Mouse (Mus musculus) cerebellum, adult (tissue): ENCODE results near the gene Trpm4.

Experiments used
- ATAC-seq: cut with Nextera tagmentation; 2 replicates; pipeline ENCODE4 v1.9.2; 2017; ENCODE audit warnings: mild to moderate bottlenecking, moderate library complexity, mixed read lengths; ENCODE audit not compliant: insufficient number of reproducible peaks, low FRiP score, low TSS enrichment

The Trpm4 gene

DNA sequence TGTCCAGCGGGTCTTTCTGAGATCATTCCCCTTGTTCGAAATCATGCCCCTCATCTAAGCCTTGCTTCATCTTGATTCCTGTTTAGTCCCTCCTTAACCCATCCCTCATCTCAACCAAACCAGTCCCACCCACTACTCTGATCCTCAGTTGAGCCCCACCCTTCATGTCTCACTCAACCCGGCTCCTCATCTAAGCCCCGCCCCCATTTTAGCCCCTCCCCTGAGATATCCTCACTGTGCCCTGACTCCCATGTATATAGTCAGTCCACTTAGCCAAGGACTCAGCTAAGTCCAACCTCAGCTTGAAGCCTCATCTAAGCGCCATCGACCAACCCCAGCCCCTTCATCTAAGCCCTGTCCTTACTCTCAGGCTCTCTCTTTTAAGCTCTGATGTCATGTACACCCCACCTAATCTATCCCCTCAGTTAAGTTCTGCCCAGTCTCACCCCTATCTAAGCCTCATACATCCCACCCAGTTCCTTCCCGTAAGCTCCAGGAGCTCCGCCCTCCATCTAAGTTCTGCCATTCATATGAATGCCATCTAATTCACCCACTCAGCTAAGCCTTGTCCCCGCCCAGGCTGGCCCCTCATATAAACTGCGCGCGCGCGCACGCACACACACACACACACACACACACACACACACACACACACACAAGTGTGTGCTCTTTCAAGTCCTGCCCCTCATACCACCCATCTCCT is 21.9 kb upstream of the Trpm4 start:
- ATAC-seq: no peak

- no peak for ATAC-seq
Observed at GRCm38 (mm10) chr7:45353041-45353440, 19.5 kb upstream of the Trpm4 start.

DNA sequence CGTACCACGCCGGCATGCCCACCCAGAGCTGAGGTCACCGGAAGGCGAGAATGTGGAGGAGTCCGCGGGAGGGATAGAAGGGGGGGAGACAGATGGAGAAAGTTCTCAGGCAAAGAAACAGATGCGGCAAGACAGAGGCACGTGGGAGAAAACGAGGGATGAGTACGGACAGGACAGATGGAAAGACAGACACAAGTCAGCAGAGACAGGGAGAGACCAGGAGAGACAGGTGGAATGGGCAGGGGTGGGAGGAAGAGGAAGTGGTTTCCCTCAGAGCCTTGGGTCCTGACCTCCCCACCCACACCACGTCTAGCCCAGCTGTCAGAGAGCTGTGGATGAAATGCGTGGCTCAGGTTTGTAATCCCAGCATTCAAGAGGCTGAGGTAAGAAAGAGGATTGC is 13.3 kb upstream of the Trpm4 start:
- ATAC-seq: no peak

DNA sequence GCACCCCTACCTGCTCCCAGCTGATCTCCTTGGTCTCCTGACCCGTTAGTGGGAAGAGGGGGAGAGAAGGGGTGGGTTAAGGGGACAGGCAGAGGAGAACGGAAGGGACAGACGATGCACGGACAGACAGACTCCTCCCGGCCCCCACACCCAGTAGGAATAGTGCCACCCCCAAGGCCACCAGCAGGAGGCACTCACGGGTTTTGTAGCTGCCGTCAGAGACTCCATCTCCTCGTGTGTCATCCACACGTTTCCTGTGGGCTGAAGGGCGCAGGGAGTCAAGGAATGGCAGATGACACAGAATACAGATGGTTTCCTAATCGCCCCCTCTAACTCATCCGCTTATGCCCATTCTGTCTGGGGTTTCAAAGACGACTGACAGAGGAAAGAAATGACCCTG is 10.0 kb upstream of the Trpm4 start:
- no peak for ATAC-seq

GRCm38 (mm10) chr7:45342081-45342480 is 8.5 kb upstream of the Trpm4 start:
- no peak for ATAC-seq

DNA sequence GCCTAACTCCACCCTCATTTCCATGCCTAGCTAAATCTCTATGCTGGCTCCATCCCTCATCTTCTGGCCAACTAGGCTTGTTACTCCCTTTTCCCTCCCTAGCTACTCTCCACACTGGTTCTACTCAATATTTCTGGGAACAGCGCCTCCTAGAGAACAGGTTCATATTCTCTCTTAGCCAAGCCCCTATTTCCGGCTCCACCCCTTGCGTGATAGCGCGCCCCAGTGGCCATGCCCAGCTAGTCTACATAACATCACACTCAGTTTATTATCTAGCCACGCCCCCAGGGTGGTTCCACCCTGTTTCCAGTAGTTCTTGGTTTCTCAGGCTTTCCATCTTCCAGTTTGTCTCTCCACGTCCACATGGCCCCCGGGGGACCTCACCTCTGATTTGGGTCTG is 7.7 kb upstream of the Trpm4 start:
- ATAC-seq: 0 out of 2 replicates have a peak, but pooled peaks have one; percentile 17

GRCm38 (mm10) chr7:45340669-45341068 is 7.1 kb upstream of the Trpm4 start:
- no peak for ATAC-seq

DNA sequence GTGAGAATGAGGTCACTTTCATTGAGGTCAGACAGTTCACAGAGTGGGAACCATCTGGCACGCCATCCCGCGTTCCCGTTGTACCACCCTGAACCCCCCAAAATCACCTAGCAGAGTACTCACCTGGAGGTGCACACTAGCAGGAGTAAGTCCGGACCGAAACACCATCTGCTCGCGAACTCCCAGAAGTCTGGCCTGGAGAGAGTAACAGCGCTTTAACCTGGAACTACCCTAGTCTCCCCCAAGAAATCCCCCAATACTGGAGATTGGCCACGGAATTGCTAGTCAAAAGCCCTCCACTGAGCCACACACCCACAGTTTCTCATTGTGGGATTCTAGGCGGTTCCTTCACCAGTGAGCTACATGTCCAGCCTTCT is 6.5 kb upstream of the Trpm4 start:
- no peak for ATAC-seq

DNA sequence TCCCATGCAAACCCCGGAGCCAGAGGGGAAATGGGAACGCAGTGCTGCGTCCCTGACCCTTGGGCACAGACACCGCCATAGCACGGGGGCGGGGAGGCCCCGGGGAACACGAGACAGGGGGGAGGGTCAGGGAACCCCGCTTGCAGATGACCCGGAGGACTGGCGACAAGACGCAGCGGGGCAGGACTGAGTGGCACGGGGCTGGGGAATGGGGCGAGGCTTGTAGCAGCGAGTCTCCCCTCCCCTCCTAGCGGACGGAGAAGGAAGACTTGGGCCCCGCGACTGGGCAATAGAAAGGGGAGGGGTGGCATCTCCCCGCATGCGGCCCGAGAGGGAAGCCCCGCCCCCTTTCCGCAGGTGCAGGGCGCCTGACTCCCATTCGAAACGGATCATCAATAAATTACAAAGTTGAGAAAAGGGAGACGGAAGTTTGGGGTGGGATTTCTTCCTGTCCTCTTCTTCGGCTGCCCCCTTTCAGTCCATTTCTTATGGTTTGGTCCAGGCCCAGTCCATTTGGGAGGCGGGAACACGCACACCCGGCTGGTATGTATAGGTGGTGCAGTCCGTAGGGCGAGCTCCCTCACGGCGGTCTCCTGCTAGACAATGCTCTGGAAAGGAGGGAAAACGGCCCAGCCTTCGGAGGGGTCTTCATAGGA is 6.0 kb upstream of the Trpm4 start:
- ATAC-seq: peak; percentile 59; the same call in 1 of the 2 replicates

GRCm38 (mm10) chr7:45338161-45338911 is 4.8 kb upstream of the Trpm4 start:
- ATAC-seq: no peak

GRCm38 (mm10) chr7:45337469-45337868 is 3.9 kb upstream of the Trpm4 start:
- ATAC-seq: no peak

DNA sequence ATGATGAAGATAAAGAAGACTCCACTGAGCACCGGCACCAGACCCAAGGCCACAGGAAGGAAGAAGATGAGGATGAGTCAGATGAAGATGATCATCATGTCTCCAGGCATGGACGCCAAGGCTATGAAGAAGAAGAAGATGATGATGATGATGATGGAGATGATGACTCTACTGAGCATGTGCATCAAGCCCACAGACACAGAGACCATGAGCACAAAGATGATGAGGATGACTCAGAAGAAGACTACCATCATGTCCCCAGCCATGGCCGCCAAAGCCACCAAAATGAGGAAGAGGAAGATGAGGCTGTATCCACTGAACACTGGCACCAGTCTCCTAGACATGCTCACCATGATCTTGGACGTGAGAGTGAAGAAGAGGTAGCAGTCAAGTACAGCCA is 2.7 kb upstream of the Trpm4 start:
- ATAC-seq: no peak

DNA sequence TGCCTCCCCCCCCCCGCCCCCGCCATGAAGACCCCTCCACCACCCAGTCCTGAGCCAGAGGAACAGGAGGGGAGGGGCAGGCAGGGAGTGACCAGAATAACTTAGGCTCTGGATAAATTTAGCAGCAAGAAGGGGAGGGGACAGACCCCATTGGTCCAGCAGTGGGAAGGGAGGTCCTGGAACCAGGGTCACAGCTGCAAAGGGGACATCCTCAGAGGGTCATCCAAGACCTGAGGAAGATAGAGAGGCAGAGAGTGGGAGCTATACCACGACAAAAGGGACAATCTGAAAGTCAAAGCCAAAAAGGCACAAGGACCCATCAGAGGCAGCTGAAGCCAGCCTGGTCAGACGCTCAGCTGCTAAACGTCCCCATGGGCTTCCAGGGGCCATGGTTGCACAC is 1.5 kb upstream of the Trpm4 start, which contains the start of gene Hrc:
TSS of gene Hrc (plus strand) at position 235 of the 400 bp plus-strand sequence.
- no peak for ATAC-seq

- no peak for ATAC-seq
Observed at GRCm38 (mm10) chr7:45334605-45335004, 1.0 kb upstream of the Trpm4 start.

DNA sequence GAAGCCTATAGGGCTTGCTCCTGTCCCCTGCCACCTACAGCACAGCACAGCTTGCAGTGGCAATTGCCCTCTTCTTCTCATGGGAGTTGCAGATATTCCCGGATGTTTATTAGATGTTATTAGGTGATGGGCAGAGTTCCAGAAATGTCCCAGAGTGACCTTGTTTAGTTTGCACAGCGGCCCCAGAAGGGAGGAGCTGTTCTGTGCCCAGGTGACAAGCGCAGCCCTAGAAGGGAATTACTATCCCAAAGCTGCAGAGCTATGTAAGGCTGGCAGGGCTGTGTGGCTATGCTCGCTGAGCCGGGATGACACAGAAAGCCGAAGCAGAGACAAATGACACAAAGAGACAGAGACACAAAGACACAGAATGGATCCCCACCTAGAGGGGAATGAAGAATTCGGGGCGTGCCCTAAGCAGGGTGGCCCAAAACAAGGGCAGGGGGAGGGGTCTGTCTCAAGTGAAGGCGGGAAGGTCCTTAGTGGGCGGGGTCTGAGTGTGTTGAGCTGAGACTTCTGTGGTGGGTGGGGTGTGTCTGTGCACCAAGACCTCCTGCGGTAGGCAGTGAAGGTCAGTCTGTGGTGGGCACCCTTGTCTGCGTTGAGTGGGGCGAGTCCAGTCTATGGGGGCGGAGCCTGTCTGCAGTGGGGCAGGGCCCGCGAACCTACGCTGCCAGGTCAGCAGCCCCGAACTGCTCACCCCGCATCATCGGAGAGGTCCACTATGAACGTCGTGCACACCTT is 725 bp downstream of the Trpm4 start:
- 0 out of 2 replicates have a peak, but pooled peaks have one; percentile 16 for ATAC-seq

DNA sequence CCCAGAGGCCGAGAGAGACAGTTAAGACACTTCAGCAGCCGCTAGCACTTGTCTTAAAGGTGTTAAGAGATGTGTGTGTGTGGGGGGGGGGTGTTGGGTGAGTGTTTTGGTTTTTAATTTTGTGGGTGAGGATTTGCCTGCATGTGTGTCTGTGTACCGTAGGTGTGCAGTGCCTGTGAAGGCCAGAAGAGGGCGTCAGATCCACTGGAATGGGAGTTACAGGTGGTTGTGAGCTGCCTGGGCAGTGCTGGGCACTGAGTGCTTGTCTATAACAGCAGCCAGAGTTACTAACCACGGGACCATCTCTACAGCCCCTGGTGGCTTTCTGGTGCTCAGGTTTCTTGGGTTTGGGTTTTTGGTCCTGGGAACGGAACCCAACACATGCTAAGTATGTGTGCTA is 2.1 kb downstream of the Trpm4 start:
- no peak for ATAC-seq

- no peak for ATAC-seq
Observed at GRCm38 (mm10) chr7:45328841-45329475, 4.6 kb downstream of the Trpm4 start.

DNA sequence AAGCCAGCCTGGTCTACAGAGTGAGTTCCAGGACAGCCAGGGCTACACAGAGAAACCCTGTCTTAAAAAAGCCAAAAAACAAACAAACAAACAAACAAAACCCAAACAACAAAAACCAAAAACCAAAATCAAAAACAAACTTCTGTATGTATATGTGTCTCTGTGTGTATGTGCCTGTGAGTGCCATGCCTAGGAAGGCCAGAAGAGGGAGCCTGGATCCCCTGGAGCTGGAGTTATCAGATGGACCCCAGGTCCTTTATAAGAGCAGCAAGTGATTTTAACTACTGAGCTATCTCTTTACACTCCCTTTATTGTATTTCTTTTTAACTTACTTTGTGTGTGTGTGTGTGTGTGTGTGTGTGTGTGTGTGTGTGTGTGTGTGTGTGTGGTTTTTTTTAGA is 7.8 kb downstream of the Trpm4 start:
- no peak for ATAC-seq

DNA sequence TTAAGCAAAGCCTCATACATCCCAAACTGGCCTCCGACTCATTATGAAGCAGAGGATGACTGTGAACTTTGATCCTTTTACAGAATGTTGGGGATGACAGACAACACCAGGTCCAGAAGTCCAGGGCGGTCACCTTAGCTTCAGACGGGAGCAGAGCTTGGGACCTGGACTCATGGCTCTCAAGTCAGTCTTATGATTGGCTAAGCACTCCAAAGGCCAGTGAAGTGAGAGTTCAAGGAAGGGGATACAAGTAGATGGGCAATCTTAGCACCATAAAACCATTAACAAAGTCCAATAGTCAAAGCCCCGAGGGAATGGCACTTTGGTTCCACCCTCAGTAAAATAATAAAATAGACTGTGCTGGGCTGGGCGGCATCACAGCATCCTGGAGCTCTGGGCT is 10.5 kb downstream of the Trpm4 start:
- no peak for ATAC-seq

DNA sequence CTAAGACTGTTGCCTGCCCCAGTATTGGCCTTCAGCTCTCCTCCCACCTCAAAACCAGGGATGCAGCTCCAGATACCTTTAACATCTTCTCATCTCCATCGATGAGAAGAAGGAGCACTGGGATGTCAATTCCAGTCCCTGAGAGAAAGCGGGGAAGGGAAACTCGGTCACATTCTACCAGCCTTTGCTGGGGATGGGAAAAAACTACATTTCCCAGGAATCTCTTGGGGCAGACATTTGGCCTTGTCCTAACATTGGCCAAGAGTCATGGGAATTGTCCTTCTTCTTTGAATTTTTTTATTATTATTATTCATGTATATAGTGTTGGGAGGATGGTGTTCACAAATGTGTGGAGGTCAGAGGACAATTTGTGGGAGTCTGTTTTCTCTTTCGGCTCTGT is 11.3 kb downstream of the Trpm4 start:
- no peak for ATAC-seq
